Mouse (Mus musculus): ENCODE results near the gene Gm27029. TPM values are rescaled to one million over a fixed set of nuclear protein-coding genes. Genes with fewer than 3 reads are reported as not detected.

The Gm27029 gene
- polyA plus RNA-seq, 1 experiment = 9.4 TPM

GRCm38 (mm10) chr11:101465101-101465868 lies 40.7 kb upstream of the Gm27029 start:
- peak overlapping the region; percentile 78 for H3K9ac ChIP-seq (ENCODE audit: low read depth, poor library complexity, severe bottlenecking)
- H3K27me3 ChIP-seq (ENCODE audit: control insufficient read depth, insufficient read depth, low read length, poor library complexity, severe bottlenecking) = no peaks in the 10 kb centered on the region
- peak overlapping the region; percentile 76 for H3K4me3 ChIP-seq (ENCODE audit: low read depth, low read length)
- peaks cover 9% of the 10 kb centered on the region for H3K4me1 ChIP-seq (ENCODE audit: control insufficient read depth, insufficient read depth, low read length)
- no peaks in the 10 kb centered on the region for H3K9me3 ChIP-seq (replicated peaks; ENCODE audit: control insufficient read depth, insufficient read depth, low read length, poor library complexity, severe bottlenecking)
- TF ChIP-seq EP300 (IDR thresholded peaks at IDR 0.05; ENCODE audit: insufficient read depth, low read depth, low read length) = peak; percentile 55; the same call in 1 of the 2 replicates
- no peak for TF ChIP-seq POLR2A (IDR thresholded peaks at IDR 0.05; ENCODE audit: insufficient read depth, low read length)
- TF ChIP-seq CTCF (IDR thresholded peaks at IDR 0.05; ENCODE audit: low read depth, low read length) = no peak
- H3K36me3 ChIP-seq (ENCODE audit: control insufficient read depth, insufficient read depth, low read length, poor library complexity, severe bottlenecking) = peaks cover 11% of the 10 kb centered on the region; the same call in 1 of the 2 replicates
- peak overlapping the region; percentile 82 for H3K27ac ChIP-seq (ENCODE audit: insufficient read depth, low read length)

- Histone ChIP-seq H3K4me1 (ENCODE audit: control insufficient read depth, insufficient read depth, low read length) (peaks cover 9% of the 10 kb centered on the region), H3K4me3 (ENCODE audit: low read depth, low read length) (peak within 1 kb of the TSS; percentile 76), H3K9me3 (replicated peaks; ENCODE audit: control insufficient read depth, insufficient read depth, low read length, poor library complexity, severe bottlenecking) (no peaks in the 10 kb centered on the region), H3K27ac (ENCODE audit: insufficient read depth, low read length) (peak within 1 kb of the TSS; percentile 82), H3K9ac (ENCODE audit: low read depth, poor library complexity, severe bottlenecking) (peak within 1 kb of the TSS; percentile 78), H3K36me3 (ENCODE audit: control insufficient read depth, insufficient read depth, low read length, poor library complexity, severe bottlenecking) (peaks cover 11% of the 10 kb centered on the region; the same call in 1 of the 2 replicates), H3K27me3 (ENCODE audit: control insufficient read depth, insufficient read depth, low read length, poor library complexity, severe bottlenecking) (no peaks in the 10 kb centered on the region)
- TF ChIP-seq POLR2A (IDR thresholded peaks at IDR 0.05; ENCODE audit: insufficient read depth, low read length) = no peak
- TF ChIP-seq CTCF (IDR thresholded peaks at IDR 0.05; ENCODE audit: low read depth, low read length) = no peak
- TF ChIP-seq EP300 (IDR thresholded peaks at IDR 0.05; ENCODE audit: insufficient read depth, low read depth, low read length) = 0 out of 2 replicates have a peak, but pooled peaks have one; percentile 39
Observed at GRCm38 (mm10) chr11:101464211-101465100, 39.9 kb upstream of the Gm27029 start, which contains the start of gene Rnd2. Gene Rnd2, plus strand, starts transcription at chr11:101464999.

- Histone ChIP-seq H3K27ac (ENCODE audit: insufficient read depth, low read length) (no peak overlapping the region), H3K36me3 (ENCODE audit: control insufficient read depth, insufficient read depth, low read length, poor library complexity, severe bottlenecking) (peaks cover 11% of the 10 kb centered on the region; the same call in 1 of the 2 replicates), H3K9ac (ENCODE audit: low read depth, poor library complexity, severe bottlenecking) (no peak overlapping the region), H3K9me3 (replicated peaks; ENCODE audit: control insufficient read depth, insufficient read depth, low read length, poor library complexity, severe bottlenecking) (no peaks in the 10 kb centered on the region), H3K4me1 (ENCODE audit: control insufficient read depth, insufficient read depth, low read length) (peaks cover 14% of the 10 kb centered on the region), H3K4me3 (ENCODE audit: low read depth, low read length) (no peak overlapping the region), H3K27me3 (ENCODE audit: control insufficient read depth, insufficient read depth, low read length, poor library complexity, severe bottlenecking) (no peaks in the 10 kb centered on the region)
- TF ChIP-seq POLR2A (IDR thresholded peaks at IDR 0.05; ENCODE audit: insufficient read depth, low read length) = no peak
- no peak for TF ChIP-seq EP300 (IDR thresholded peaks at IDR 0.05; ENCODE audit: insufficient read depth, low read depth, low read length)
- TF ChIP-seq CTCF (IDR thresholded peaks at IDR 0.05; ENCODE audit: low read depth, low read length) = no peak
Observed at GRCm38 (mm10) chr11:101462583-101463440, 38.2 kb upstream of the Gm27029 start.

DNA sequence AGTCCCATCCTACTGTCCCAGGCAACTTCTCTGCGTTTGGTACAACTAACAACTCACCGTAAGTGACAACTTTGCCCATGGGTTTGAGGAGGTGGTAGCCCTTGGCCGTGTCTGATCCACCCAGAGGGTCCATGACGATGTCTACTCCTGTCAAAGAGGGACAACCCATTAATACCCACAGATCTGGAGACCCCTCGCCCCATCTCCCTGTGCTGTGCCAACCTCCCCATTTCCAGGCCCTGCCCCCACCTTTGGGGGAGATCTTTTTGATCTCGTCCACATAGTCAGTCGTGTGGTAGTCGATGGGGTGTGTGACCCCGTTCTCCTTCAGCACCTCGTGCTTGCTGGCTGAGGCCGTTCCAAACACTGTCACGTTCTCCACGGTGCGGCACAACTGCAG lies 37.5 kb upstream of the Gm27029 start:
- Histone ChIP-seq H3K4me1 (ENCODE audit: control insufficient read depth, insufficient read depth, low read length) (peaks cover 13% of the 10 kb centered on the region), H3K9me3 (replicated peaks; ENCODE audit: control insufficient read depth, insufficient read depth, low read length, poor library complexity, severe bottlenecking) (no peaks in the 10 kb centered on the region), H3K36me3 (ENCODE audit: control insufficient read depth, insufficient read depth, low read length, poor library complexity, severe bottlenecking) (peaks cover 11% of the 10 kb centered on the region; the same call in 1 of the 2 replicates), H3K9ac (ENCODE audit: low read depth, poor library complexity, severe bottlenecking) (no peak overlapping the region), H3K27ac (ENCODE audit: insufficient read depth, low read length) (no peak overlapping the region), H3K4me3 (ENCODE audit: low read depth, low read length) (no peak overlapping the region), H3K27me3 (ENCODE audit: control insufficient read depth, insufficient read depth, low read length, poor library complexity, severe bottlenecking) (no peaks in the 10 kb centered on the region)
- TF ChIP-seq CTCF (IDR thresholded peaks at IDR 0.05; ENCODE audit: low read depth, low read length) (no peak), POLR2A (IDR thresholded peaks at IDR 0.05; ENCODE audit: insufficient read depth, low read length) (no peak), EP300 (IDR thresholded peaks at IDR 0.05; ENCODE audit: insufficient read depth, low read depth, low read length) (no peak)

DNA sequence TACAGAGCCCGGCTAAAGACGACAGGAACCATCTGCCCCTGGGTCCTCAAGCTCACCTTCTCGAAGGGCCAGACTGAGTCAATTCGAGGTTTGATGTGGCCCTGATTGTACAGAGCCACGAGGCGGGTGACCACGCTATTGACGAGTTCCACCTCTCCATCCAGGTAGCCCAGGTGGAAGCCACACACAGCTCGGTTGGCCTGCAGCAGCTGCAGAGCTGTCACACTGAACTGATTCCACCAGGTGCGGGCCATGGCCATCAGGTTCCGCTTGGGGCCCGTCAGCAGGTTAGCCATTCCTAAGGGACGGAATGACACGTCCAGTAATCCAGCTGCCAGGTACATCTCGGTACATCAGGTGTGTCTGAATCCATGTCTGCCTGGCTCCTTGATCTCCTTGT lies 35.7 kb upstream of the Gm27029 start:
- no peak overlapping the region for H3K4me3 ChIP-seq (ENCODE audit: low read depth, low read length)
- no peaks in the 10 kb centered on the region for H3K9me3 ChIP-seq (replicated peaks; ENCODE audit: control insufficient read depth, insufficient read depth, low read length, poor library complexity, severe bottlenecking)
- H3K36me3 ChIP-seq (ENCODE audit: control insufficient read depth, insufficient read depth, low read length, poor library complexity, severe bottlenecking) = peaks cover 11% of the 10 kb centered on the region; the same call in 1 of the 2 replicates
- no peak overlapping the region for H3K9ac ChIP-seq (ENCODE audit: low read depth, poor library complexity, severe bottlenecking)
- H3K4me1 ChIP-seq (ENCODE audit: control insufficient read depth, insufficient read depth, low read length) = peaks cover 13% of the 10 kb centered on the region
- no peaks in the 10 kb centered on the region for H3K27me3 ChIP-seq (ENCODE audit: control insufficient read depth, insufficient read depth, low read length, poor library complexity, severe bottlenecking)
- TF ChIP-seq POLR2A (IDR thresholded peaks at IDR 0.05; ENCODE audit: insufficient read depth, low read length) (no peak), EP300 (IDR thresholded peaks at IDR 0.05; ENCODE audit: insufficient read depth, low read depth, low read length) (no peak), CTCF (IDR thresholded peaks at IDR 0.05; ENCODE audit: low read depth, low read length) (no peak)
- H3K27ac ChIP-seq (ENCODE audit: insufficient read depth, low read length) = no peak overlapping the region

Data from ES-Bruce4 (cell line).